Mouse (Mus musculus) lung, adult 2 months (tissue): Measurements from ENCODE around the gene Prss50.

Experiments
- CTCF ChIP-seq: fragments of 200-500 bp; IDR thresholded peaks from 2 replicates; pipeline ENCODE4 v1.5.1; 2011; ENCODE audit warnings: mild to moderate bottlenecking, low read length, control low read depth; ENCODE audit not compliant: insufficient read depth
- POLR2A ChIP-seq: fragments of 200-500 bp; IDR thresholded peaks from 2 replicates; pipeline ENCODE4 v1.6.1; 2011; ENCODE audit warnings: low read depth, mild to moderate bottlenecking, control low read depth, low read length, borderline replicate concordance; ENCODE audit errors: extremely low read depth

GRCm38 (mm10) chr9:110841438-110841837 lies 16.3 kb upstream of the Prss50 start:
- TF ChIP-seq POLR2A (no peak), CTCF (no peak)
